In genomic region chr2:141013443-141014165, GRCm38 (mm10) we compare ENCODE assay signal across 8 mouse cellular contexts.
DNase-seq lines count a peak whose midpoint lies in the region; ATAC-seq and TF ChIP-seq lines count a peak whose summit lies in the region.

No protein-coding gene starts in this region.

- 46% methylated on average over 8 of the region's 8 CpGs for WGBS in lung, embryonic 14.5 days
- 60% methylated on average over 8 of the region's 8 CpGs for WGBS in lung, postnatal 0 days

- no peak for TF ChIP-seq CTCF in lung, embryonic 14.5 days (IDR thresholded peaks at IDR 0.05; ENCODE audit: low read depth)
- no peak for TF ChIP-seq CTCF in lung, postnatal 0 days (IDR thresholded peaks at IDR 0.05)
- TF ChIP-seq CTCF in layer of hippocampus, adult 2 months (conservative IDR thresholded peaks at IDR 0.05) = no peak

- H3K9me3 ChIP-seq in lung, embryonic 14.5 days (ENCODE audit: low read depth, low read length) = no peaks in the 10 kb centered on the region; the same call in 1 of the 2 replicates
- H3K9me3 ChIP-seq in lung, postnatal 0 days (ENCODE audit: low read length) = no peaks in the 10 kb centered on the region

- ATAC-seq in lung, embryonic 14.5 days (ENCODE audit: insufficient read depth) = peak; percentile 92
- no peak for ATAC-seq in lung, postnatal 0 days

- no peak overlapping the region for H3K4me2 ChIP-seq in lung, embryonic 14.5 days
- H3K4me2 ChIP-seq in lung, postnatal 0 days (replicated peaks; ENCODE audit: low read depth, low read length) = no peak overlapping the region

- TF ChIP-seq EP300 in lung, postnatal 0 days (IDR thresholded peaks at IDR 0.05) = no peak

- no peaks in the 10 kb centered on the region for H3K36me3 ChIP-seq in lung, embryonic 14.5 days (ENCODE audit: insufficient read depth)
- no peaks in the 10 kb centered on the region for H3K36me3 ChIP-seq in lung, postnatal 0 days (ENCODE audit: insufficient read depth, low read length)

- H3K9ac ChIP-seq in lung, embryonic 14.5 days = no peak overlapping the region
- no peak overlapping the region for H3K9ac ChIP-seq in lung, postnatal 0 days (replicated peaks; ENCODE audit: low read depth)

- no peaks in the 10 kb centered on the region for H3K27me3 ChIP-seq in lung, embryonic 14.5 days (ENCODE audit: insufficient read depth, low read length)
- H3K27me3 ChIP-seq in lung, postnatal 0 days (replicated peaks; ENCODE audit: insufficient read depth, low read length) = no peaks in the 10 kb centered on the region

- peak; percentile 79 for DNase-seq in lung, embryonic 14.5 days
- DNase-seq in lung, postnatal 0 days (ENCODE audit: low spot score) = no peak
- peak; percentile 30 to 49 for DNase-seq in adrenal gland, postnatal 36 days
- peak; percentile 2 for DNase-seq in heart, adult 18-20 months
- DNase-seq in kidney, postnatal 4 days = peak; percentile 59 to 63
- peak; percentile 59 for DNase-seq in yolk sac, embryonic 10.5 days (ENCODE audit: low spot score)
- DNase-seq in right cerebral cortex, adult 18-20 months = no peak
- DNase-seq in layer of hippocampus, adult 2 months (ENCODE audit: low spot score in 2 of 2) = no peak

- no peaks in the 10 kb centered on the region; the same call in 1 of the 2 replicates for H3K4me1 ChIP-seq in lung, embryonic 14.5 days (ENCODE audit: insufficient read depth)
- H3K4me1 ChIP-seq in lung, postnatal 0 days (ENCODE audit: insufficient read depth, low read depth, low read length) = no peaks in the 10 kb centered on the region

- no peak overlapping the region for H3K27ac ChIP-seq in lung, embryonic 14.5 days (ENCODE audit: low read depth)
- no peak overlapping the region for H3K27ac ChIP-seq in lung, postnatal 0 days (ENCODE audit: low read length)
- no peak overlapping the region for H3K27ac ChIP-seq in layer of hippocampus, adult 2 months

- H3K4me3 ChIP-seq in lung, embryonic 14.5 days (ENCODE audit: low read depth, low read length) = no peak overlapping the region
- no peak overlapping the region for H3K4me3 ChIP-seq in lung, postnatal 0 days (ENCODE audit: low read depth, low read length)
- H3K4me3 ChIP-seq in layer of hippocampus, adult 2 months = no peak overlapping the region

Comparison
In these comparisons a context has a peak if more than half of its experiments do, and no peak if none do; other contexts are left out.
1. DNase-seq: peak in lung, embryonic 14.5 days (single experiment), adrenal gland, postnatal 36 days (2 of 2), heart, adult 18-20 months (2 of 2), kidney, postnatal 4 days (2 of 2) and yolk sac, embryonic 10.5 days (single experiment); none in lung, postnatal 0 days (single experiment), right cerebral cortex, adult 18-20 months (single experiment) and layer of hippocampus, adult 2 months (0 of 2).